ENCODE assay signal across 10 mouse cellular contexts in genomic region chr6:52202362-52203120, GRCm38 (mm10). TPM values are rescaled to one million over a fixed set of nuclear protein-coding genes. Genes with fewer than 3 reads are reported as not detected.
DNase-seq lines count a peak whose midpoint lies in the region; ATAC-seq and TF ChIP-seq lines count a peak whose summit lies in the region.
"Had no signal": no experiment of that assay in that cellular context is flagged by ENCODE, and none has a peak within 500 bp of the region (broad histone marks: within the 10 kb centered on the region; RNA-seq: fewer than 3 reads in every experiment).

No protein-coding gene starts in this region.

- ATAC-seq in heart, embryonic 15.5 days (replicated peaks; ENCODE audit: insufficient number of reproducible peaks, insufficient read depth, low FRiP score, low read depth): no peak
- ATAC-seq in neural tube, embryonic 13.5 days (ENCODE audit: low read depth): no peak

- peak overlapping the region; percentile 4; the same call in 1 of the 2 replicates for H3K9ac ChIP-seq in heart, embryonic 15.5 days
- peak overlapping the region; percentile 100 for H3K9ac ChIP-seq in neural tube, embryonic 13.5 days

- no peak for TF ChIP-seq CTCF in embryonic fibroblast, embryonic 13.5 days (IDR thresholded peaks at IDR 0.05; ENCODE audit: borderline replicate concordance, insufficient read depth, low read length)

- DNase-seq in heart, postnatal 36 days: no peak
- DNase-seq in kidney, postnatal 25 days: peak; percentile 5 to 35
- no peak for DNase-seq in cerebellum, adult 9-11 months
- no peak for DNase-seq in frontal cortex, postnatal 36 days (ENCODE audit: low spot score in 2 of 2)
- DNase-seq in gastrocnemius, postnatal 14 days: no peak
- DNase-seq: right cerebral cortex, postnatal 14 days had no signal

- H3K4me3 ChIP-seq in heart, embryonic 15.5 days: peak overlapping the region; percentile 53
- H3K4me3 ChIP-seq in embryonic fibroblast, embryonic 13.5 days (ENCODE audit: insufficient read depth, low read length): peak overlapping the region; percentile 45
- H3K4me3 ChIP-seq in neural tube, embryonic 13.5 days: peak overlapping the region; percentile 96

- intact Hi-C loops in heart, postnatal 36 days (cut with DNase I): no loop called here
- intact Hi-C loops in gastrocnemius, postnatal 14 days (cut with DNase I; ENCODE audit: low total_unique reads): loop anchor here (5.0 kb wide), 2 partner anchors 200 to 335 kb away; no protein-coding TSS in a partner anchor

- no peak overlapping the region for H3K27ac ChIP-seq in heart, embryonic 15.5 days
- no peak overlapping the region for H3K27ac ChIP-seq in embryonic fibroblast, embryonic 13.5 days (ENCODE audit: insufficient read depth, low read length)
- H3K27ac ChIP-seq in neural tube, embryonic 13.5 days (replicated peaks): peak overlapping the region; percentile 100

- H3K27me3 ChIP-seq in heart, embryonic 15.5 days: peaks cover 99% of the 10 kb centered on the region
- no peaks in the 10 kb centered on the region for H3K27me3 ChIP-seq in neural tube, embryonic 13.5 days

- WGBS in heart, embryonic 15.5 days: 10% methylated on average over 22 of the region's 22 CpGs
- 7% methylated on average over 22 of the region's 22 CpGs for WGBS in neural tube, embryonic 13.5 days

- peaks cover 14% of the 10 kb centered on the region for H3K4me1 ChIP-seq in heart, embryonic 15.5 days (replicated peaks)
- no peaks in the 10 kb centered on the region for H3K4me1 ChIP-seq in embryonic fibroblast, embryonic 13.5 days (ENCODE audit: control insufficient read depth, insufficient read depth, low read length)
- peaks cover 99% of the 10 kb centered on the region for H3K4me1 ChIP-seq in neural tube, embryonic 13.5 days (replicated peaks)

- no peaks in the 10 kb centered on the region for H3K36me3 ChIP-seq in heart, embryonic 15.5 days
- H3K36me3 ChIP-seq in neural tube, embryonic 13.5 days: peaks cover 58% of the 10 kb centered on the region

- no peak for TF ChIP-seq POLR2A in embryonic fibroblast, embryonic 13.5 days (IDR thresholded peaks at IDR 0.05; ENCODE audit: low read depth, low read length)

- peak overlapping the region; percentile 62; the same call in 1 of the 2 replicates for H3K4me2 ChIP-seq in heart, embryonic 15.5 days
- peak overlapping the region; percentile 97 for H3K4me2 ChIP-seq in neural tube, embryonic 13.5 days

- no peaks in the 10 kb centered on the region for H3K9me3 ChIP-seq in heart, embryonic 15.5 days (replicated peaks)
- no peaks in the 10 kb centered on the region for H3K9me3 ChIP-seq in neural tube, embryonic 13.5 days

RNA-seq across cellular contexts. Expression of gene Hoxa5, which starts 1.8 kb away (rescaled TPM):
- polyA plus RNA-seq in heart, embryonic 15.5 days (2015; fragmentation: Nextera tagmentation; extraction: Ambion mirVana): 2.3 and 6.3 TPM in 2 replicates
- total RNA-seq in heart, postnatal 36 days (2021): under 1 TPM; 0.62 to 0.72 TPM
- 11.9 and 18.6 TPM in 2 replicates for polyA plus RNA-seq in embryonic fibroblast, embryonic 13.5 days (2011; ENCODE audit: insufficient read length, low read depth, missing spikeins)
- 44.7 and 66.8 TPM in 2 replicates for polyA plus RNA-seq in neural tube, embryonic 13.5 days (2015; fragmentation: Nextera tagmentation; extraction: Ambion mirVana)
- total RNA-seq in gastrocnemius, postnatal 14 days (2021): 1 to 10 TPM; 1.9 to 2.5 TPM

RNA-seq across cellular contexts. Expression of gene Hoxa6, which starts 6.0 kb away (rescaled TPM):
- 0.27 TPM in 1 of 2 replicates, not detected in the other for polyA plus RNA-seq in heart, embryonic 15.5 days (2015; fragmentation: Nextera tagmentation; extraction: Ambion mirVana)
- not detected for total RNA-seq in heart, postnatal 36 days (2021)
- 2.8 and 4.2 TPM in 2 replicates for polyA plus RNA-seq in embryonic fibroblast, embryonic 13.5 days (2011; ENCODE audit: insufficient read length, low read depth, missing spikeins)
- 20.3 and 25.8 TPM in 2 replicates for polyA plus RNA-seq in neural tube, embryonic 13.5 days (2015; fragmentation: Nextera tagmentation; extraction: Ambion mirVana)
- total RNA-seq in gastrocnemius, postnatal 14 days (2021): 1 to 10 TPM in 1 of 2 experiments, under 1 TPM in 1; 0.74 to 1.3 TPM
- total RNA-seq: megakaryocyte-erythroid progenitor cell, adult 5-6 weeks had no signal

RNA-seq across cellular contexts. Expression of gene Hoxa3, which starts 10.6 kb away (rescaled TPM):
- 0.89 and 2.4 TPM in 2 replicates for polyA plus RNA-seq in heart, embryonic 15.5 days (2015; fragmentation: Nextera tagmentation; extraction: Ambion mirVana)
- 1 to 10 TPM in 1 of 2 experiments, under 1 TPM in 1; 0.42 to 1.1 TPM for total RNA-seq in heart, postnatal 36 days (2021)
- 10.2 and 13.5 TPM in 2 replicates for polyA plus RNA-seq in embryonic fibroblast, embryonic 13.5 days (2011; ENCODE audit: insufficient read length, low read depth, missing spikeins)
- 13.9 and 16.4 TPM in 2 replicates for polyA plus RNA-seq in neural tube, embryonic 13.5 days (2015; fragmentation: Nextera tagmentation; extraction: Ambion mirVana)
- 1 to 10 TPM; 2.4 to 3.1 TPM for total RNA-seq in gastrocnemius, postnatal 14 days (2021)

RNA-seq across cellular contexts. Expression of gene Gm28308, which starts 10.6 kb away (rescaled TPM):
- polyA plus RNA-seq in heart, embryonic 15.5 days (2015; fragmentation: Nextera tagmentation; extraction: Ambion mirVana): not detected in 2 replicates
- total RNA-seq in heart, postnatal 36 days (2021): not detected
- 0.89 TPM in 1 of 2 replicates, not detected in the other for polyA plus RNA-seq in embryonic fibroblast, embryonic 13.5 days (2011; ENCODE audit: insufficient read length, low read depth, missing spikeins)
- not detected in 2 replicates for polyA plus RNA-seq in neural tube, embryonic 13.5 days (2015; fragmentation: Nextera tagmentation; extraction: Ambion mirVana)
- under 1 TPM in 1 of 2 experiments, not detected in 1; 0.51 TPM for total RNA-seq in gastrocnemius, postnatal 14 days (2021)
- total RNA-seq: megakaryocyte-erythroid progenitor cell, adult 5-6 weeks had no signal

RNA-seq across cellular contexts. Expression of gene Hoxa4, which starts 11.0 kb away (rescaled TPM):
- polyA plus RNA-seq in heart, embryonic 15.5 days (2015; fragmentation: Nextera tagmentation; extraction: Ambion mirVana): 0.43 and 0.77 TPM in 2 replicates
- total RNA-seq in heart, postnatal 36 days (2021): under 1 TPM; 0.43 to 0.67 TPM
- 3.0 and 4.2 TPM in 2 replicates for polyA plus RNA-seq in embryonic fibroblast, embryonic 13.5 days (2011; ENCODE audit: insufficient read length, low read depth, missing spikeins)
- 5.7 and 5.8 TPM in 2 replicates for polyA plus RNA-seq in neural tube, embryonic 13.5 days (2015; fragmentation: Nextera tagmentation; extraction: Ambion mirVana)
- total RNA-seq in gastrocnemius, postnatal 14 days (2021): 1 to 10 TPM; 4.1 to 4.9 TPM

Comparison
In these comparisons a context has a peak if more than half of its experiments do, and no peak if none do; other contexts are left out.
1. H3K4me3 ChIP-seq: peak in every context shown above with its lines; median percentile 96 in neural tube, embryonic 13.5 days; 53 in heart, embryonic 15.5 days; 45 in embryonic fibroblast, embryonic 13.5 days.
2. DNase-seq: peak in kidney, postnatal 25 days (2 of 2); none in heart, postnatal 36 days (0 of 2), cerebellum, adult 9-11 months (single experiment), frontal cortex, postnatal 36 days (0 of 2) and gastrocnemius, postnatal 14 days (single experiment).